Mouse (Mus musculus) kidney, adult 2 months (tissue): ENCODE data around the gene Mertk. TPM values are rescaled to one million over a fixed set of nuclear protein-coding genes. Genes with fewer than 3 reads are reported as not detected.

ENCODE experiments used
- DNase-seq: peaks from one replicate; pipeline ENCODE4 v3.0.0; 2021
- H3K27ac ChIP-seq: fragments of 200-500 bp; 2 replicates; pipeline ENCODE4 v1.5.1; 2012; ENCODE audit warnings: low read depth, low read length, control low read depth, inconsistent platforms; ENCODE audit not compliant: insufficient read depth
- H3K27me3 ChIP-seq: fragments of 200-500 bp; replicated peaks from 2 replicates; pipeline ENCODE4 v1.6.1; 2012; ENCODE audit warnings: mild to moderate bottlenecking, moderate library complexity, low read length, inconsistent platforms; ENCODE audit not compliant: control insufficient read depth, insufficient read depth
- H3K36me3 ChIP-seq: fragments of 200-500 bp; 2 replicates; pipeline ENCODE4 v1.6.1; 2012; ENCODE audit warnings: mild to moderate bottlenecking, moderate library complexity, low read length, inconsistent platforms; ENCODE audit not compliant: control insufficient read depth, insufficient read depth
- H3K4me1 ChIP-seq: fragments of 200-500 bp; 2 replicates; pipeline ENCODE4 v1.6.1; 2011; ENCODE audit warnings: low read length; ENCODE audit not compliant: control insufficient read depth, insufficient read depth
- H3K4me3 ChIP-seq: fragments of 200-500 bp; 2 replicates; pipeline ENCODE4 v1.5.1; 2011; ENCODE audit warnings: mild to moderate bottlenecking, low read depth, low read length, control low read depth; ENCODE audit not compliant: insufficient read depth
- CTCF ChIP-seq: fragments of 200-500 bp; conservative IDR thresholded peaks from 2 replicates; pipeline ENCODE4 v1.5.1; 2011; ENCODE audit warnings: low read depth, mild to moderate bottlenecking, control low read depth, low read length, moderate library complexity, mixed read lengths; ENCODE audit not compliant: insufficient read depth, insufficient read length
- POLR2A ChIP-seq: fragments of 200-500 bp; IDR thresholded peaks from one replicate; pipeline ENCODE4 v1.6.1; 2011; ENCODE audit warnings: low read depth, low read length, control low read depth
- WGBS: fragments of 180-500 bp; shearing (Covaris S2); methylation state at CpG from one replicate; pipeline ENCODE4 v1.1.7; 2018; 5-methylcytosine and 5-hydroxymethylcytosine counted together
- polyA plus RNA-seq: library from polyadenylated mRNA; depleted of rRNA; stranded (reverse); fragments of >200 nt; gene quantifications from 2 replicates; pipeline ENCODE4 v1.2.3, GENCODE M21; 2012

The Mertk gene
- polyA plus RNA-seq, 1 experiment: 13.3 TPM

GRCm38 (mm10) chr2:128765787-128766186, 67.0 kb downstream of the Mertk start:
- WGBS: 71% methylated on average over 1 of the region's 1 CpGs
- Histone ChIP-seq H3K36me3 (peaks cover 7% of the 10 kb centered on the region), H3K27me3 (no peaks in the 10 kb centered on the region), H3K4me1 (no peaks in the 10 kb centered on the region; the same call in 1 of the 2 replicates), H3K4me3 (no peak overlapping the region), H3K27ac (no peak overlapping the region)
- TF ChIP-seq POLR2A (no peak), CTCF (no peak)
- DNase-seq: no peak

- H3K27me3 ChIP-seq: no peaks in the 10 kb centered on the region
- WGBS: 58% methylated on average over 4 of the region's 4 CpGs
- H3K36me3 ChIP-seq: peaks cover 4% of the 10 kb centered on the region
- DNase-seq: peak; percentile 66
- no peak for TF ChIP-seq CTCF
- TF ChIP-seq POLR2A: no peak
- H3K27ac ChIP-seq: no peak overlapping the region
- H3K4me3 ChIP-seq: no peak overlapping the region
- no peaks in the 10 kb centered on the region; the same call in 1 of the 2 replicates for H3K4me1 ChIP-seq
Observed at GRCm38 (mm10) chr2:128768545-128769247, 69.9 kb downstream of the Mertk start.

- WGBS: 94% methylated on average over 6 of the region's 6 CpGs
Observed at GRCm38 (mm10) chr2:128770557-128770956, 71.8 kb downstream of the Mertk start.

GRCm38 (mm10) chr2:128771048-128771447, 72.3 kb downstream of the Mertk start:
- no peak for DNase-seq
- no peak for TF ChIP-seq POLR2A
- no peak for TF ChIP-seq CTCF
- H3K4me3 ChIP-seq: no peak overlapping the region
- no peaks in the 10 kb centered on the region; the same call in 1 of the 2 replicates for H3K4me1 ChIP-seq
- H3K27ac ChIP-seq: no peak overlapping the region
- H3K27me3 ChIP-seq: no peaks in the 10 kb centered on the region
- WGBS: 83% methylated on average over 4 of the region's 4 CpGs
- peaks cover 2% of the 10 kb centered on the region for H3K36me3 ChIP-seq

More at GRCm38 (mm10) chr2:128770557-128770956, 71.8 kb downstream of the Mertk start:
- no peak overlapping the region for H3K27ac ChIP-seq
- DNase-seq: no peak
- H3K36me3 ChIP-seq: peaks cover 2% of the 10 kb centered on the region
- H3K4me1 ChIP-seq: no peaks in the 10 kb centered on the region; the same call in 1 of the 2 replicates
- H3K4me3 ChIP-seq: no peak overlapping the region
- TF ChIP-seq CTCF (no peak), POLR2A (no peak)
- no peaks in the 10 kb centered on the region for H3K27me3 ChIP-seq

- peaks cover 2% of the 10 kb centered on the region for H3K36me3 ChIP-seq
- TF ChIP-seq POLR2A (no peak), CTCF (no peak)
- WGBS: 80% methylated on average over 7 of the region's 7 CpGs
Observed at GRCm38 (mm10) chr2:128771750-128772338, 73.1 kb downstream of the Mertk start.

GRCm38 (mm10) chr2:128782231-128782630, 83.5 kb downstream of the Mertk start:
- no peaks in the 10 kb centered on the region for H3K27me3 ChIP-seq
- no peak overlapping the region for H3K4me3 ChIP-seq
- H3K27ac ChIP-seq: no peak overlapping the region
- peaks cover 3% of the 10 kb centered on the region for H3K36me3 ChIP-seq
- WGBS: 83% methylated on average over 5 of the region's 5 CpGs
- DNase-seq: no peak
- peaks cover 7% of the 10 kb centered on the region; the same call in 1 of the 2 replicates for H3K4me1 ChIP-seq
- TF ChIP-seq POLR2A (no peak), CTCF (no peak)

More at GRCm38 (mm10) chr2:128771750-128772338, 73.1 kb downstream of the Mertk start:
- no peaks in the 10 kb centered on the region; the same call in 1 of the 2 replicates for H3K4me1 ChIP-seq
- no peaks in the 10 kb centered on the region for H3K27me3 ChIP-seq
- H3K4me3 ChIP-seq: no peak overlapping the region
- no peak overlapping the region for H3K27ac ChIP-seq
- peak; percentile 27 for DNase-seq

- Histone ChIP-seq H3K27me3 (no peaks in the 10 kb centered on the region), H3K27ac (no peak overlapping the region), H3K4me3 (no peak overlapping the region), H3K36me3 (peaks cover 3% of the 10 kb centered on the region), H3K4me1 (peaks cover 7% of the 10 kb centered on the region; the same call in 1 of the 2 replicates)
- WGBS: 62% methylated on average over 10 of the region's 10 CpGs
- TF ChIP-seq POLR2A: no peak
- TF ChIP-seq CTCF: no peak
- peak; percentile 58 for DNase-seq
Observed at GRCm38 (mm10) chr2:128783660-128784345, 85.0 kb downstream of the Mertk start.
